Mouse (Mus musculus): ENCODE data around the gene Tcap.
"Not testable (repeated sequence)": the region's sequence is repeated elsewhere in the genome, so short reads cannot be mapped to it uniquely, and the experiment has no call there.

Tcap gene

DNA sequence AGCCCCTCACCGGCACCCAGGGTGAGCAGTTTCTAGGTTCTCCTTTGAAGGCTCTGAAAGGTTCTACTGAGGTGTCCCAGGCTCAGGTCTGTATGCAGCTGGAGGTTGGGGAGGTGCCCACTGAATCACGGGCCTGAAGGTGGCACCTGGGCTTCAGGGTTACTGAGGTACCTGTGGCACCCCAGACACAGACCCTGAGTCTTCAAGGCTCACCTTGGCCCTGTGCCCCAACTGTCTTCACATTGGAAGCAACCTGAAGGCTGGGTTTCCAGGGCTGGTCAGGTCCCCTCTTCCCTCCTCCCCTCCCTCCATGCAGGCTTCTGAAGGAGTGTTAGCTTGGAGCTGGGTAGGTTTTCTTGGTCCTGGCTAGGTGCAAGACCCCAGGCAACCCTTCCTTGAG lies 2.0 kb upstream of the Tcap start:
- DNase-seq (ENCODE audit: low spot score in 2 of 2) = no peak

- DNase-seq (ENCODE audit: low spot score in 2 of 2) = not testable (repeated sequence)
Observed at GRCm38 (mm10) chr11:98382405-98382804, 1.2 kb upstream of the Tcap start.

DNA sequence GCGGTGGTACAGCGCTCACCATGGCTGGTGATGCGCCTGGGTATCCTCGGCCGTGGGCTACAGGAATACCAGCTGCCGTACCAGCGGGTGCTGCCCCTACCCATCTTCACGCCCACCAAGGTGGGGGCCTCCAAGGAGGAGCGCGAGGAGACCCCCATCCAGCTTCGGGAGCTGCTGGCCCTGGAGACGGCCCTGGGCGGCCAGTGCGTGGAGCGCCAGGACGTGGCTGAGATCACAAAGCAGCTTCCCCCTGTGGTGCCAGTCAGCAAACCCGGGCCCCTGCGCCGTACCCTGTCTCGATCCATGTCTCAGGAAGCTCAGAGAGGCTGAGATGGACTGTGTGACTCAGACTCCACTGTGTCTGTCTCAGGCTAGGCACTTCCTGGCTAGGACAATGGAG lies 605 bp downstream of the Tcap start:
- no peak for DNase-seq (ENCODE audit: low spot score in 2 of 2)

- no peak for DNase-seq (ENCODE audit: low spot score in 2 of 2)
Observed at GRCm38 (mm10) chr11:98384721-98385637, 1.4 kb downstream of the Tcap start.

GRCm38 (mm10) chr11:98385638-98386585 lies 2.3 kb downstream of the Tcap start, which contains the start of gene Pnmt:
Gene Pnmt (plus strand): TSS chr11:98386450.
- no peak for DNase-seq (ENCODE audit: low spot score in 2 of 2)

DNA sequence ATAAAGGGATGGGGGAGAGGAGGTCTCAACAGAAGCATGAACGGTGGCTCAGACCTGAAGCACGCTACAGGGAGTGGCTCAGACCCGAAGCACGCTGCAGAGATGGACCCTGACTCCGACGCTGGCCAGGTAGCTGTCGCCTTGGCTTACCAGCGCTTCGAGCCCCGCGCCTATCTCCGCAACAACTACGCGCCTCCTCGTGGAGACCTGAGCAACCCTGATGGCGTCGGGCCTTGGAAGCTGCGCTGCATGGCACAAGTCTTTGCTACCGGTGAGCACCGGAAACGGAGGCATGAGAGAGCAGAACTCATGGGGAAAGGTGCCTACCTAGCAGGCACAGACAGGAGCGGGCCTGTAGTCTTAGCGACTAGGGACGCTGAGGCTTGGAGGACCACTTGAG lies 3.0 kb downstream of the Tcap start:
- DNase-seq (ENCODE audit: low spot score in 2 of 2) = no peak

- no peak for DNase-seq (ENCODE audit: low spot score in 2 of 2)
Observed at GRCm38 (mm10) chr11:98387056-98387577, 3.5 kb downstream of the Tcap start.

GRCm38 (mm10) chr11:98388282-98388681 lies 4.7 kb downstream of the Tcap start:
- no peak for DNase-seq (ENCODE audit: low spot score in 2 of 2)

GRCm38 (mm10) chr11:98389221-98389780 lies 5.7 kb downstream of the Tcap start:
- no peak for DNase-seq (ENCODE audit: low spot score in 2 of 2)

DNA sequence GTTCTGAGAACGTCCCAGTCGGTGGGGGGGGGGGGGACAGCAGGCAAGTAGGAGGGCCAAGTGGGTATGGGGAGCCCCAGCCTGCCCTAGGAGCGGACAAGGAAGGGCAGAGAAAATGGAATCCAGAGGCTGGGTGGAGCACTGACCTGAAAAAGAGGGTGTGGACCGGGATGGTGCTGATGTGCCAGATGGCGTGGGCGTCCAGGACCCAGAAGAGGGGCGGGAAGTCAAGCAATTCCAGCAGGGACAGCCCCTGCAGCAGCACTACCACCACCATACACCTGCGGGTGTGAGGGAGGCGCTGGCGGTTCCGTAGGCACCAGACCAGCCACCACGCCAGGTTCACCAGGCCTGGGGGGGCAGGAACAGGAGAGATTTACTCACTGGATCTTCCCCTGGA lies 6.5 kb downstream of the Tcap start:
- DNase-seq (ENCODE audit: low spot score in 2 of 2) = no peak

DNA sequence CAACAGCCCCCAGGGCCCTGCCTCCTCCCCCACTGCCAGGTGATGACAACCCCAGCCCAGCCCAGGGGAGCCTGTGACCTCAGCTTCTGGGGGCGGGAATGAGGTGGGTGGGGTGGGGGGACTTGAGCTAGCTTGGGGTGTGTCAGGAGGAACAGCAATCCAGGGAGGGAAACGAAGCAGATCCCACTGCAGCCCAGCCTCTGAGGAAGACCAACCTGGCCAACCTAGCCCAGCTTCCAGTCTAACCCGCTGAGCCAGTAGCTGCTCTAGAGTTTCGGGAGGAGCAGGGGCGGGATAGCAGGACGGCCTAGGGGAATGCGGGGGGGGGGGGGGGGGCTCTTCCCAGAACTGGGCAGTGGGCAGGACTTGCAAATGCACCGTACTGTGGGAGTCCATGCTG lies 8.4 kb downstream of the Tcap start:
- DNase-seq (ENCODE audit: low spot score in 2 of 2) = no peak

DNA sequence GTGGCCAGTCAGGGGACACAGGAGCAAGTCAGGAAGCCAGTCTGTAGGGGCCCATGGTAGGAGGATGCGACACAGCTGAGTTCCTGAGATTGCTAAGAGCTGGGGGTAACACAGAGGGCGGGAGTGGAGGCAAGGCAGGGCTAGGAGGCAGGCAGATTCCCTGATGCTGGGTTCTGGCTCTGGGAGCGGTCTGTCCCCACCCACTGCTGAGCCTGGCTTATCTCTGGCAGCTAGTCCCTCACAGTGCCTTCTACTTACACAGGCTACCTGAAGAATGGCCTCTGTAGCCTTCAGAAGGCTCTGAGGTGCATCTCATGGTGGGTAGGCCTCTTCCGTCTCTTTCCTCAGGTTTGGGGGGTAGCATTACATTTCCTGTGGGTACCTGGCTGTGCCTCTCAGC lies 9.0 kb downstream of the Tcap start:
- no peak for DNase-seq (ENCODE audit: low spot score in 2 of 2)

DNA sequence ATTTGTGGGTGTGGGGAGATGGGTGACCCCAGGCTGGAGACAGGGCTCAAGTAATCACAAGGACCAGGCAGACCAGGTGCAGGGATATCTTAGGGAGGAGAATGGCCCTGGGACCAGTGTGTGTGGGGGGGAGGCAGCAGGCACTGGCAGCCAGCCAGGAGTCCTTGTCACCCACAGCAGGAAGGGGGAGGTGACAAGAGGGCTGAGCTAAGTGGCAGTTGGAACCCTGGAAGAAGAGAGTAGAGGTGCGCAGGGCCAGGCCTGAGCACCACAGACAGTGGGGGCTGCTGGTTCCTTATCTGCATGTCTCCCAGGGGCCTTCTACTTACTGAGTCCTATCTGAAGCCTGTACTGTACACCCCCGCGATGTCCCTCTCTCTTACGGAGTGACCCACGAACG lies 9.7 kb downstream of the Tcap start:
- no peak for DNase-seq (ENCODE audit: low spot score in 2 of 2)

DNA sequence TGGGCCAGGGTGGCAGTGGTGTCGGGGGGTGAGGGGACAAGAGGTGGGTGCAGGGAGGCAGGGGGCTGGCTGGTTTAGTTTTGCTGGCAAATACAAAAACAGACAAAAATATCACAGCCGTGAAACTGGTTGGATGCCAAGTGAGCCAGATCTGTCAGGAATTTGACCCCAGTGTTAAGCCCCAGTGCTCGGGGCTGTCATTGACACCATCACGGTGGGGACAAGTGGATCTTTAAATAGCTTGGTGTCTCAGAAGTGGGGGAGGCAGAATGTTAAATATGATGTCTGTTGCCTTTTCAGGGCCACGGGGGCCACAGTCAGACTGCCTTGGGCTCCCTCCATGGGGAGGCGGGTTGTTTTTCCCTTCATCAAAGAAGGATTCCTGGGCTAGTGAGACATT lies 10.7 kb downstream of the Tcap start:
- no peak for DNase-seq (ENCODE audit: low spot score in 2 of 2)

DNA sequence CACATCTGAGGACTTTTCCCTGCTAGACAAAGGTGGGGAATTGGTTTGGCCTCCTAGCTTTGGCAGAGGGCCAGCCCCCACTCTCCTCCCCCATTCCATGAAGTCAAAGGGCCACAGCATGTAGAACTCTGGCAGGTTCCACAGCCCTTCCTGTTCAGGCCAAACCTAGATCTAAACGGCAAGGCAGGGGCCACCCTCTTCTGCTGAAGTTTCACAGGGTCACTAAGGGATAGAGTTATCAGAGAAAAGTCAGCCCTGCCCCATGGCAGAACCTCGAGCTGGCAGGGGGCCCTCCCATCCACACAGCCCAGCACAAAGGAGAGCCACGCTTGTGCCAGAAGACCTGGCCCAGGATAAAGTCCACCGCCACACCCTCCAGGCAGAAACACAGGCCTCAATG lies 11.4 kb downstream of the Tcap start:
- DNase-seq (ENCODE audit: low spot score in 2 of 2) = no peak

DNA sequence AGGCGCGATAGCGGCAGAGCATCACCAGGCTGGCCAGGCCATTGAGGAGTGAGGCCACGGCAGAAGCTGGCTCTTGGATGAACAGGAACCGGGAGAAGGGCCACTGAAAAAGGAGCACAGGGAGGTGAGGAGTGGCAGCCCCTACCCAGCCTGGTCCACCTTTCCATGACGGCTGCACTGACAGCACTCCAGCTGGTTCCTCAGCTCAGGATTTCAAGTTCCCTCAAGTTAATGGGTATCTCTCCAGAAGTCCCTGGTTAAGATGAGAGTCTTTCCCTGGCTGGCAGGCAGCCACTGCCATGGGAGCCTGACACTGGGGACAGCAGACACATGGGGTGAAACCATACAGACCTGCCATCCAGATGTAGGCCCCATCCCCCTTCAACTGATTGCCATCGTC lies 14.3 kb downstream of the Tcap start:
- no peak for DNase-seq (ENCODE audit: low spot score in 2 of 2)

GRCm38 (mm10) chr11:98400161-98400726 lies 16.6 kb downstream of the Tcap start, which contains the start of gene Pgap3:
Gene Pgap3 (minus strand): TSS chr11:98400490.
- peak; percentile 81 to 84 for DNase-seq (ENCODE audit: low spot score in 2 of 2)

GRCm38 (mm10) chr11:98400816-98401215 lies 17.2 kb downstream of the Tcap start:
- DNase-seq (ENCODE audit: low spot score in 2 of 2) = no peak

GRCm38 (mm10) chr11:98406621-98407020 lies 23.0 kb downstream of the Tcap start:
- no peak for DNase-seq (ENCODE audit: low spot score in 2 of 2)

GRCm38 (mm10) chr11:98408872-98409271 lies 25.3 kb downstream of the Tcap start:
- DNase-seq (ENCODE audit: low spot score in 2 of 2) = no peak

DNA sequence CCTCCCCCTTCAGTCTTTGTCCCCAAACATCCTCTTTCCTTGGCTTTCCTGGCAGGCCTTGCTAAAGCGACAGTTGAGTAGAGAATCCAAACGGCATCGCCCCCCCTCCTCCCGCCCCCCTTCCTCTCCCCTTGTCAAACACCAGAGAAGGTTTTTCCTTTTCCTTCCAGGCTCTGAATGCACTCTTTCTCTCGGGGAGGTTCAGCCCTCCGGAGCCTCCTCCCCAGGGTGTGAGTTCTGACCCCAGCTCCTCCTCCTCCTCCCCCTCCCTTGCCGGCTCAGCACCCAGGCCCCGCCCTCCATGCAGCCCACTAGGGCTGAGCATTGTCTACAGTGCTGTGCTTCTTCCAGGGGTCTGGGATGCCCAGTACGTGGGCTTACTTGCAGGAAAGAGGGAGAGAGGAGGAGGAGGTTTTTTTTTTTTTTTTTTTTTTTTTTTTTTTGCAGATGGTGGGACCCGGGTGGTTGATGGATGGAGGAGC lies 25.8 kb downstream of the Tcap start:
- no peak for DNase-seq (ENCODE audit: low spot score in 2 of 2)
